Mouse (Mus musculus): ENCODE results near the gene Rilp. TPM values are rescaled to one million over a fixed set of nuclear protein-coding genes. Genes with fewer than 3 reads are reported as not detected.

The Rilp gene
- total RNA-seq, 1 experiment from 2014 or later = 15.9 TPM

DNA sequence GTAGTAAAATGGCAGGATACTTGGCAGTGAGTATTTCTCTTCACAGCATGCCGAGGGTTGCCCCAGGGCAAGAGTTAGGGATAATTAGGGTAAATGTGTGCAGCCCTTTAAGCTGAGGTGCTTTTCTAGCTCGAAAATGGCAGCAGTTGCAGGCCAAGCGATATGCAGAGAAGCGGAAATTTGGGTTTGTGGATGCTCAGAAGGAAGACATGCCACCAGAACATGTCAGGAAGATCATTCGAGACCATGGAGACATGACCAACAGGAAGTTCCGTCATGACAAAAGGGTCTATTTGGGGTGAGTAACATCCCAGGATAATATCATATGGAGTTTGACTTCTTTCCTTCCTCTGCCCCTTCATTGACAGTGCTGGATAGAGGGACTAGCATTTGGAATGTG lies 22.4 kb upstream of the Rilp start:
- DNase-seq = no peak

DNA sequence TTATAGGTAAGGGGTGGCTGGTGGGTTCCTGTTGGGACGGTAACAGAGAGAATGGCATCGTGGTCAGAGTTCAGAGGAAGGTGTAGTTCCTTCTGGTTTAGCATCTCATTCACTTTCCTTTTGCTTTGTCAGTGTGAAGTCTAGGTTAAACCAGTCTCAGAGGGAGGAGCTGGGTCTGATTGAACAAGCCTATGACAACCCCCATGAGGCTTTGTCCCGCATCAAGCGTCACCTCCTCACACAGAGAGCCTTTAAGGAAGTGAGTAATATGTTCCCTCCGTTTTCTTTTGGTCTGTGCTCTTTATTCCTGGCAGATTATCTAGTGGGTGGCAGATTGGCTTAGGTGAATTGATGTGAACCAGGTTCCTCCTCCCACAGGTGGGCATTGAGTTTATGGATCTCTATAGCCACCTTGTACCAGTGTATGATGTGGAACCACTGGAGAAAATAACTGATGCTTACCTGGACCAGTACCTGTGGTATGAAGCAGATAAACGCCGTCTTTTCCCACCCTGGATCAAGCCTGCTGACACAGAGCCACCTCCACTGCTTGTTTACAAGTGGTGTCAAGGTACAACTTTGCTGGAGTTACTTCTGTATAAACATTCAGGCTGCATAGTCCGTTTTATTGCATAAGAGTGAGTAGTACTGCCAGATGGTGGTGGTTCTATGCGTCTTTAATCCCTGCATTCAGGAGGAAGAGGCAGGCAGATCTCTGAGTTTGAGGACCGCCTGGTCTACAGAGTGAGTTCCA lies 15.4 kb upstream of the Rilp start:
- no peak for DNase-seq

DNA sequence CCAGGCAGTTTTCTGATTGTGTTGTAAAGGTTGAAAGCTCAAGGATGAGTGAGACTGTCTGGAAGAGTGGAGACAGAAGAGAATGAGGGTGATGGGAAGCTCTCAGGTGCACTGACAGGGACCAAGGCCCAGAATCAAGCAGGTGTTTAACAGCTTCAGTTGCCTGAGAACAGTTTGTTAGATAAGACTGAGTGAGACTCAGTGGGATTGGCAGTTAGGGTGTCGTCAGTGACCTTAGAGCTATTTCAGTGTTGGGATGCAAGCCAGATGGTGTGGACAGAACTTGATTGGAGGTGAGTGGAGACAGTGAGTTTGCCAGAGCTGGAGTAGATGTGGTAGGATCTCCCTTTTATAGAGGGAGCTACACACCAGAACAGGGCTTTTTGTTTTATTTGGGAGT lies 11.8 kb upstream of the Rilp start:
- peak; percentile 64 for DNase-seq

DNA sequence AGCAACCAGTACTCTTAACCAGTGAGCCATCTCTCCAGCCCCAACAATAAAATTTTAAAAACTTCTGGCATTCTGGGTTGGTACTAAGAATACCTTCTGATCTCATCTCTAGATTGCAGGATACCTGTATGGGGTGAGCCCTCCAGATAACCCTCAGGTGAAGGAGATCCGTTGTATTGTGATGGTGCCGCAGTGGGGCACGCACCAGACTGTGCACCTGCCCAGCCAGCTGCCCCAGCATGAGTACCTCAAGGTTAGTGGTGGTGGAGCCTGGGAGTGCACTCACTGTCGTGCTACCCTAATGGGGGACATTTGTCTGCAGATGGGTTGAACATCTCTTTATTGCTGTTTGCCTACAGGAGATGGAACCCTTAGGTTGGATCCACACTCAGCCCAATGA lies 1.7 kb upstream of the Rilp start:
- DNase-seq = no peak

DNA sequence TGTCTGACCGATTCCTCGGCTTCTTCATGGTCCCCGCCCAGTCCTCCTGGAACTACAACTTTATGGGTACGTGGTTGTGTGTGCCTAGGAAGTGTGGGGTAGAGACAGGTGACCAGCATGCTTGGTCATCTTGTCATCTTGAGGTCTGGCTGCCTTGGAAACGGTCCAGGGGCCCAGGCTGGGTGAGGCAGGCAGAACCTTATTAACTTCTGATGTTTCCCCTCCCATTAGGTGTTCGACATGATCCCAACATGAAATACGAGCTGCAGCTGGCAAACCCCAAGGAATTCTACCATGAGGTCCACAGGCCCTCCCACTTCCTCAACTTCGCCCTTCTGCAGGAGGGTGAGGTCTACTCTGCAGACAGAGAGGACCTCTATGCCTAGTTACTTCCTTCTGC lies 990 bp upstream of the Rilp start:
- peak; percentile 39 for DNase-seq

DNA sequence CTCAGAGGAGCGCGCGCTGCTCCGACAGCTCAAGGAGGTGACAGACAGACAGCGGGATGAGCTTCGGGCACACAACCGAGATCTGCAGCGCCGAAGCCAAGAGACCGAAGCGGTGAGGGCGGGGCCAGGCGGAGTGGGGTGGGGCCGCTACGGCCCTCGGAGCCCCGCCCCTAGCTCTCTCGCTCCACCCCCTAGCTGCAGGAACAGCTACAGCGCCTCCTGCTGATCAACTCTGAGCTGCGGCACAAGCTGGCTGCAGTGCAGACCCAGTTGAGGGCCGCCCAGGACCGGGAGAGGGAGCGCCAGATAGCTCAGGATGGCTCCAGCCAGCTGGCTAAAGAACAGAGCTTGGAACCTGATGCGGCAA lies 716 bp downstream of the Rilp start:
- peak; percentile 98 for DNase-seq

DNA sequence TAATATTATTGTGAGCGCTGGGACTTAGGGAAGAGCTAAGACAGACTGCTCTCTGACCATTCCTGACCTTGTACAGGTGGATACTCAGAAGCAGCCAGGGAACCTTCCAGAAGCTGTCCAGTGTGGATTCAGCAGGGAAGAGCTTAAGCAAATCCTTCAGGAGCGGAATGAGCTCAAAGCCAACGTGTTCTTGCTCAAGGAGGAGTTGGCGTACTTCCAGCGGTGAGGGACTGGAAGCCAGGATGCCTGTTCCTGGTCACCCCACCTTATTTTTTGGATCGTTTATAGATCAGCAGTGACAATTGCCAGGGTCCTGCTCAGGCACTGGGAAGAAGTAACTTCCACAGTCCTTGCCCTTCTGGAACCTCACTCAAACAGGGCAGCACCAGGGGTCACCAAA lies 1.3 kb downstream of the Rilp start:
- peak; percentile 76 for DNase-seq

DNA sequence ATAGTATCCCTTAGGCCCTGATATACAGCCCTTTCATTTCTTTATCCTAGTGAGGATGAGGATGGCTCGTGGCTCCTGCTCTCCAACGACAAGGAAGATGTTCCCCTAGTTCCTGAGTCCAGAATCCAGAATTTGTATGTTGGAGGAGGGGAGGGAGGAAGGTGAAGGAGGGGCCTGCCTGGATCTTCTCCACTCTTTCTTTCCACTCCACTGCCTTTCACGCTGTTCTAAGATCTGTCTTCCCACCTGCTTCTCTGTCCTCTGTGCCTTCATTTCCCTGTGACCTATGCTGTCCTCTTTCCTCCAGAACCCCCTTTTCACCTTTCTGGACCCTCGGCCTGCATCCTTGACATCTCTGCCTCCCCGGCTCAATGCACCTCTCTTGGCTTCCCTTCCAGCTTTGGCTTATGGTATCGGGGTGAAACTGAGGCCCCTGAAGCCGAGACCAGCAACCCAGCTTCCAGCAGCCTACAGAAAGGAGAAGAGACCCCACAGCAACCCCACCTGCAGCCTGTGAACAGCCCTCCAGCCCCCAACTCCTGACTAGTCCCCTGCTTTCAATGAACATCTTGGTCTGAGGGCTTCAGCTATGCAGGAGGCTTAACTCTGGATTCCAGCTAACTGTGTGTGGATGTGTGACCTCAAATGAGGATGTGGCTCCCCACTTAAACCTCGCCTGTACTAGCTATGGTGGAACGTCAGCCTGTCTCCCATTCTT lies 2.6 kb downstream of the Rilp start:
- no peak for DNase-seq

DNA sequence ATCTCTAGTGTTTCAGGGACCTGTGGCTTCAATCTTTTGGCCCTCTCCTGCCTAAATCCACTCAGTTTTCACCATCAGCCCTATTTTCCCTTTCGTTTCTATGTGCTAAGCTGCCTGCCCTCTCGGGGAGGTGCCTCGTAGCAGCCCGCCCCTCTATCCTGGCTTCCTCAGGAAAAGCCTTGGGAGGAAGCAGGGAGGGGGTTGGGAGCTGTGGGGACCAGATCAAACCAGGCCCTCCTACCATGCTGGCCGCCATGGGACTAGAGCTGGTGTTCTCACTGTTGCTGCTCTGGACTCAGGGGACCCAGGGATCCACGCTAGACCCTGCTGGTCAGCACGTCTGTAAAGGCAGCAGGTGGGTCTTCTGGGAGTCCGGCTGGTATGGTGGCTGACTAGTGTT lies 3.4 kb downstream of the Rilp start, which contains the start of gene Scarf1:
TSS of gene Scarf1 (plus strand) at position 205 of the 400 bp plus-strand sequence.
- DNase-seq = peak; percentile 80

DNA sequence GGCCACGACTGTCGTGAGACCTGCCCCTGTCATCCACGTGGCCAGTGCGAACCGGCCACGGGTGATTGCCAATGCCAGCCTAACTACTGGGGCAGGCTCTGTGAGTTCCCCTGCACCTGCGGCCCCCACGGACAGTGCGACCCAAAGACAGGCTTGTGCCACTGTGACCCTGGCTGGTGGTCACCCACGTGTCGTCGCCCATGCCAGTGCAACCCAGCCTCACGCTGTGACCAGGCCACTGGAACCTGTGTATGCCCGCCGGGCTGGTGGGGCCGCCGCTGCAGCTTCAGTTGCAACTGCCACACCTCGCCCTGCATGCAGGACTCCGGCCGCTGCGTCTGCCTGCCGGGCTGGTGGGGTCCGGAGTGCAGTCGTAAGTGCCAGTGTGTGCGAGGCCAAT lies 5.3 kb downstream of the Rilp start:
- peak; percentile 15 for DNase-seq

DNA sequence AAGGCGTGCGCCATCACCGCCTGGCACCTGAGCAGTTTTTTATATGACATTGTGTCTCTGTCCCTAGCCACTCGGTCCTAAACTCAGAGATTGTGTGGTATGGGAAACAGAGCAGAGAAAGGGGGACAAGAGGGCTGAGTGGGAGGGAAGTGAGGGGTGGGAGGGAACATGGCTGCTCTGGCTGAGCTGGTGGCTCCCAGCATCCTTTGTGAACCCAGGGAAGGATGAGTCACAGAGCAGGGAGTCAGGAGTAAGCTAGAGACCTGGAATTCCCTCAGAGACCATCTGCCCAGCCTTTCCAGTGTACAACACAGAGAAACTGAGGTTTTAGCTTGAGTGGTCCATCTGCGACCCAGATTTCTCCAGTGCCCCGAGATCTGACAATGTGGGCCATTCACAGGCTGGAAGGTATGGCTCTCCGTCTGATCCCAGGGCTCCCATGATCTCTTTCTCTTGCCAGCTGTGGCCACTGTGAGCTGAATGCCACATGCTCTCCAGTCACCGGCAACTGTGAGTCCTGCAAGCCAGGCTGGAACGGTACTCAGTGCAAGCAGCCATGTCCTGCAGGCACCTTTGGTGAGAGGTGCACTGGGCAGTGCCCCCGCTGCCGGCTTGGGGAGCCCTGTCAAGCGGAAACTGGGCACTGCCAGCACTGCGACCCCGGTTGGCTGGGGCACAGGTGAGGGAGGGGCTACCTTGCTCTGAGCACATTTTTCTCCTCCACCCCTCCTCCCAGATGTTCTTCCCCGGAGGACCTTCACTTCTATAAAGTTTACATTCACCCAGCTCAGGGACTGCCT lies 10.1 kb downstream of the Rilp start:
- no peak for DNase-seq

DNA sequence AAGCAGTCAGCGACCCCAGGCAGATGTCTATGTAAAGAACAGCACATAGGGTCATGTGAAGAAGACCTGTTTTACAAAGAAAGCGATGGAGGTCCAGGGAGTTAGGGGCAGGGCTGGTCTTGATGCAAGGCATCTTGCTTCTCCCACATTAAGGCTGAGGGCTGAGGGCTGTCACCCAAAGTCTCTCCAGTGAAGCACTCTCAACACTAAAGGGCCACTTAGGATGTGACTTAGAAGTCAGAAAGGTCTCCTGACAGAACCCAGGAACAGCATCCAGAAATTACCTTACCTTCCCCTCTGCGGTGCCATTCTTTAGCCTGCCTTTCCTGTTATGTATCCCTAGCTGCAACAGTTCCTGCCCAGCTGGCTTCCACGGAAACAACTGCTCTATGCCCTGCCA lies 11.7 kb downstream of the Rilp start:
- no peak for DNase-seq

DNA sequence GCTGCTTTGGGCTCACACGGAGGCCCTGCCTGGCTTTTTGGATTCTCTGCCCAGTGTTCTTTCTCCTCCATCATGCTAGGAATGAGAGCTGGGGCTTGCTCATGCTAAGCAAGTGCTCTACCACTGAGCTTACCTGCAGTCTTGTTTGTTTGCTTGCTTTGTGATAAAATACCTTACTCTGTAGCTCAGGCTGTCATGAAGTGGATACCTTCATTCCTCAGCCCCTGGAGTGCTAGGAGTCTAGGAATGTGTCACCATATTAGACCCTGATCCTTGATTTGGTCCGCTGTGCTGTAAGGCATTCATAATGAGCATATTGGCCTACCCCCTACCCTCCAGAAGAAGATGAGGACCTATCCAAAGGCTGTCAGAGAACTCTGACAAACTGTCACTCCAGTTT lies 12.9 kb downstream of the Rilp start:
- no peak for DNase-seq

DNA sequence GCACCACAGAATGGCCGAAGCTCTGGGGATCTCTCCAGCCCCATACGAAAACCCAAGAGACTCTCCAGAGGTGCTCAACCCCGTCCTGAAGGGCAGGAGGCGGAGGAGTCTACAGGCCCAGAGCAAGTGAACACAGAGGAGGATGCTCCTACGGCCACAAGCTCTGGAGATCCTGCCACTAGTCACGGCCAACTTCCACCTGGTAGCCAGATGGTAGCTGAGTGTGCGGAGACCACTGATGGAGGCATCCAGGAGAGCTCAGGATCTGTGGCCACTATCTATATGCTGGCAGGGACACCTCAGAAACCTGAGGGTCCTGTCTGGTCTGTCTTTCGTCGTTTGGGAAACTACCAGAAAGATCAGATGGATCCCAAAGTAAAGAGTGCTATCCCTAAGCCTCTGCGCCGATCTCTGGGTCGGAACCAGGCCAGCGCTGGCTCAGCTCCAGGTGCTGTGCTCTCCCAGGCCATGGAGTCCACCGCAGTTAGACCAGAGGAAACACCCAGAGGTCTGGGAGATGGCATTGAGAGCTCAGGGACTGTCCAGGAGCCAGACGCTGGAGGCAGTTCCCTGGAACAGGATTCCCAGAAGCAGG lies 15.7 kb downstream of the Rilp start:
- DNase-seq = no peak

DNA sequence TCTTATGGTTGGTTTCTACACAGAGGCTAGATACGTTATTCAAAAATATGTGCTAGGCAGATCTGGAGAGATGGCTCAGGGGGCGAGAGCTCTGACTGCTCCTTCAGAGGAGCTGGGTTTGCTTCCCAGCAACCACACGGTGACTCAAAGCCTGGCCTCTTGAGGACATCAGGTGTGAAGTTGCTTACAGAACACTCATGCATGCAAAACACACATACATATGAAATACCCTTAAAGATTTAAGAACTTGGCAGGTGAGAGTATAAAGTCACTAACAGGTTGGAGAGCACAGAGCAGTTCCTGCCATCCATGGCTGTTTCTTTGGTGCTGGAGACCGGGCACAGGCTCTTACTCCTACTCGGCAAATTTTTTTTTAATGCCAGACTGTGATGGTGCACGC lies 17.0 kb downstream of the Rilp start:
- no peak for DNase-seq

DNA sequence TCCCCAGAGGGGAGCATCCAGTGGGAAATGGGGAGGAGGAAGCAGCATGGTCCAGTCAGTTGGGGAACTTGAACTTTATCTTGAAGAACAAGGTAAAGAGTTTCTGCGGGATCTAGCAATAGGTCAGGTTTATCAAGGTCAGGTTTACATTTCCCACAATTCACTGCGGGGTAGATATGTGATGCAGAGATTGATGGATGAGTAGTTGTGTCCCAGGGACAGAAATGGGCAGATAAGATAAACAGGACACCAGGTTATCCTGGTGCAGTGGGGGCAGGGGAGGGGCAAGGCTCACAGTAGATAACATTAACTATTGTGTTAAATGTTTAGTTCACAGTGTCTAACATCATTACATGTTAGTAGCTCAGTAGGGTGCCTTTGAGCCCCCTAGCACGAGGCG lies 19.9 kb downstream of the Rilp start:
- no peak for DNase-seq

DNA sequence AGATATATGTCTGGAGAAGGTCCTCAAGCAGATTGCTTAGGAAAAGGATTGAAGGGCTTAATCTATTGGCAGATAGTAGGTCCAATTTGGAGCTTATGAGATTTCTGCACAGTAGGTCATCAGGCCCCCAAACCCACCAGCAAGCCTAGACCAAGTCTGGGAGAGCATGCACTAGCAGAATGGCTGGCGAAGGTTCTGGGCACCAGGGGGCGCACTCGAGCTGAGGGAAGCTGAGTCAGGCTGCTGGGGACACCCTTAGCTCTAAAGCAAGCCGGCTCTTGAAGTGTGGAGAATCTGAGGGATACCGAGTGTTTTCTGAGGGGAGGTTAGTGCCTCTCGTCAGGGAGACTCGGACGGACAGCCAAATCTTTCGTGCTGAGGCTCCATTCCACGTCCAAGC lies 20.4 kb downstream of the Rilp start:
- DNase-seq = peak; percentile 99

DNA sequence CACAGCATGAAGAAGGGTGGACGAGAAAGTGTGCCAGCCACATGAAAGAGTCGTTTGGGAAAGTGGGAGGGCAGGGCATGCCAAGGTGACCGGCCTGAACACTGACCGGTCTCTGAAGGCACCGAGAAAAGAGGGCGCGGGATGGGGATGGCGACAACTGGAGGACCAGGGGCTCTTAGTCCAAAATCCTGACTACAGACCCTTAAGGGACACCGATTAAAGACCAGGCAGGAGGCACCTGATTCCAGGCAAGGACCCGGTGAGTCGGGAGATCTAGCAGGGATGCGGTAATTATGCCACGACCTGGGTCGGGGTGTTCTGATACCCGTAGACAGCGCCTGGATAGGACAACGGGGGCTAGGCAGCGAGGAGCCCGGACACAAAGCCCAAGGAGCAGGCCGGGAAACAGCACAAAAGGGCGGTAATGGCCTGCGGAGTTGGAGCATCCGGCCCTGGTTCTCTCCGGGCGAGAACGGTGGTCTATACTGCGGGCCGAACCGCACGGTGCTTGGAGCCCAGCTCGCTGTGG lies 21.0 kb downstream of the Rilp start:
- peak; percentile 41 for DNase-seq

DNA sequence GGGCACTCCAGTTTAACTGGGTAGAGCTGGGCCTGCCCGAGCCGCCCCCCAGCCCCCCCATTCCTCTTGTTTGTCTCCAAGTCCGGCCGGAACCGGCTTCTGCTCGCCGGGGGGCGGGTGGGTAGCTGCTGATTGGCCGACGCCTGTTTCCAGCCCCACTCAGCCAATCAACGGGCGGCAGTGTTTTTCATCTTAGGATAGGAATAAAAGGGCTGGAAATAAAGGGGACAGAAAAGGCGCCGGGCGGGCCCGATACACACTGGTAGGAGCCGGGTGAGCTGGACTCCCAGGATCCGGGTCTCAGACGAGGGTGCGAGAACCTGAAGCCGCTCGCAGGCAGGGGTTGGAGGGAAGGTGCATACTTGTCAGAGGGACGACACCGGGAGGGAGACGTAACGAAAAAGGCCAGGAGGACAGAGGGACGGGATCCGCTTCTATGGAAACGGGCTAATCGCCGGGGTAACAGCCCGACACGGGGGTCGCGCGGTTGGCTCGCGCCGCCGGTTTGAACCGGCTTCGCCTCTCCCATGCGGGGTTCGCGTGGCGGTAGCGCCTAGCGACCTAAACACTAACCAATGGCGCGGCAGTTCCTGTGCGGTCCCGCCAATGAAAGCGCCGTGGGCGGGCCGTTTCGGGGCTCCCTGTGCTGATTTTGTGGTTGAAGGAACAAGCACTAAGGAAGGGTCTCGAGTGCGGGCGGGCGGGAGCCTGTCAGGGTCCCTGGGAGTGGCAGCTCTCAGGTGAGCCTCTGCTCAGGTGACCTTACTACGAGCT lies 21.8 kb downstream of the Rilp start, which contains the start of gene Slc43a2:
TSS of gene Slc43a2 (plus strand) at position 226 of the 774 bp plus-strand sequence.
- DNase-seq = peak; percentile 97

DNA sequence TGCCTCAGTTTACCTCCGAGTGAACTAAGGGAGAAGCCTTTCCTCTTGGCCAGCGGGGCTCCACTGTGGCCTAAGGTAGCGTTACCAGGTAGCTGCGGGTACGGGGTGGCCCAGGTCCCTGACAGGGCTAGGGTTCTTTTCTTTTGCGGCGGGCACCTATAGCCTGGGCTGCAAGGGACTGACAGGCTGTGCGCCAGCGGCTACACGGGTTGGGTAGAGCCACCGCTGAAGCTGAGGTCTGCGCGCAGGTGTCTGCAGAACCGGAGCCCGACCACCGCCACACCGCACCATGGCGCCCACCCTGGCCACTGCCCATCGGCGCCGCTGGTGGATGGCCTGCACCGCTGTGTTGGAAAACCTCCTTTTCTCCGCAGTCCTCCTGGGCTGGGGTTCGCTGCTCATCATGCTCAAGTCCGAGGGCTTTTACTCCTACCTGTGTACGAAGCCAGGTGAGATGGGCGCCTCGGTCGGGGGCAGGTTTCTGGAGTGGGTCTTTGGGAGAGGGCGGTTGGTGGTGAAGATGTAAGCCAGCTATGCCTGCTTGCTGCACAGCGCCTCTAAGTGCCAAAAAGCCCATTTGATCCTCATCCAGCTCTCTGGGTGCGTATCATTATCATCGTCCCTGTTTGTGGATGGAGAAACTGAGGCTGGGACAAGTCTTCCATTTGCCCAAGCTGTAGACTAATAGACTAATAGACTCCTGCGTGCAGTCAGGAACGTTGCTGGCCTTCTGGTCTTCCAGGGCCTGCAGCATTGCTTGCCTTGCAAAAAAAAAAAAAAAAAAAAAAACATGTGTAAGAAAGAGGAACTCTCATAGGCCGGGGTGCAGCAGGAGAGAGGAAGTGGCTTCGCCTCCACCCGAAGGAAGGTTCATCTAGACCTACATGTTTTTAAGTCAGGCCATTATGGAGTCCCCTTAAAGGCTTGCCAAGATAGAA lies 22.7 kb downstream of the Rilp start:
- peak; percentile 43 for DNase-seq
